Mouse (Mus musculus): ENCODE data around the gene Dusp7. TPM values are rescaled to one million over a fixed set of nuclear protein-coding genes. Genes with fewer than 3 reads are reported as not detected.

Dusp7 gene
- polyA plus RNA-seq, 2 experiments, result 73.0 to 130 TPM

GRCm38 (mm10) chr9:106328068-106328610, 40.3 kb upstream of the Dusp7 start:
- Histone ChIP-seq H3K9me3 (ENCODE audit: control insufficient read depth, low read length) (no peaks in the 10 kb centered on the region), H3K36me3 (ENCODE audit: control insufficient read depth, insufficient read depth, low read length) (no peaks in the 10 kb centered on the region), H3K27me3 (ENCODE audit: control insufficient read depth, insufficient read depth, low read length) (no peaks in the 10 kb centered on the region), H3K4me1 (ENCODE audit: control insufficient read depth, insufficient read depth, low read length) (peaks cover 42% of the 10 kb centered on the region), H3K9ac (ENCODE audit: low read depth, low read length, severe bottlenecking) (no peak overlapping the region), H3K27ac (replicated peaks; ENCODE audit: low read depth, low read length) (peak overlapping the region; percentile 75), H3K4me3 (replicated peaks; ENCODE audit: low read length) (no peak overlapping the region), H3K4me2 (replicated peaks; ENCODE audit: low read depth, low read length, severe bottlenecking) (no peak overlapping the region)
- no peak for DNase-seq (ENCODE audit: low spot score)
- no peak for TF ChIP-seq POLR2A (IDR thresholded peaks at IDR 0.05; ENCODE audit: borderline replicate concordance, extremely low read depth, insufficient read depth, insufficient read length)
- 77% methylated on average over 7 of the region's 7 CpGs for WGBS
- ATAC-seq (ENCODE audit: low FRiP score, low read depth), result no peak

GRCm38 (mm10) chr9:106328772-106329511, 39.5 kb upstream of the Dusp7 start:
- peak overlapping the region; percentile 75 for H3K27ac ChIP-seq (replicated peaks; ENCODE audit: low read depth, low read length)
- DNase-seq (ENCODE audit: low spot score), result peak; percentile 61
- no peaks in the 10 kb centered on the region for H3K9me3 ChIP-seq (ENCODE audit: control insufficient read depth, low read length)
- H3K4me1 ChIP-seq (ENCODE audit: control insufficient read depth, insufficient read depth, low read length), result peaks cover 39% of the 10 kb centered on the region
- no peaks in the 10 kb centered on the region for H3K27me3 ChIP-seq (ENCODE audit: control insufficient read depth, insufficient read depth, low read length)
- ATAC-seq (ENCODE audit: low FRiP score, low read depth), result peak; percentile 63
- no peak overlapping the region for H3K9ac ChIP-seq (ENCODE audit: low read depth, low read length, severe bottlenecking)
- H3K4me3 ChIP-seq (replicated peaks; ENCODE audit: low read length), result no peak overlapping the region
- H3K36me3 ChIP-seq (ENCODE audit: control insufficient read depth, insufficient read depth, low read length), result no peaks in the 10 kb centered on the region
- no peak for TF ChIP-seq POLR2A (IDR thresholded peaks at IDR 0.05; ENCODE audit: borderline replicate concordance, extremely low read depth, insufficient read depth, insufficient read length)
- 60% methylated on average over 5 of the region's 5 CpGs for WGBS
- 0 out of 2 replicates have a peak overlapping the region, but pooled peaks have one; percentile 13 for H3K4me2 ChIP-seq (replicated peaks; ENCODE audit: low read depth, low read length, severe bottlenecking)

- Histone ChIP-seq H3K4me3 (replicated peaks; ENCODE audit: low read length) (no peak overlapping the region), H3K4me1 (ENCODE audit: control insufficient read depth, insufficient read depth, low read length) (peaks cover 44% of the 10 kb centered on the region), H3K27ac (replicated peaks; ENCODE audit: low read depth, low read length) (no peak overlapping the region), H3K36me3 (ENCODE audit: control insufficient read depth, insufficient read depth, low read length) (no peaks in the 10 kb centered on the region), H3K9me3 (ENCODE audit: control insufficient read depth, low read length) (no peaks in the 10 kb centered on the region), H3K9ac (ENCODE audit: low read depth, low read length, severe bottlenecking) (no peak overlapping the region), H3K4me2 (replicated peaks; ENCODE audit: low read depth, low read length, severe bottlenecking) (no peak overlapping the region), H3K27me3 (ENCODE audit: control insufficient read depth, insufficient read depth, low read length) (no peaks in the 10 kb centered on the region)
- DNase-seq (ENCODE audit: low spot score), result no peak
- TF ChIP-seq POLR2A (IDR thresholded peaks at IDR 0.05; ENCODE audit: borderline replicate concordance, extremely low read depth, insufficient read depth, insufficient read length), result no peak
- ATAC-seq (ENCODE audit: low FRiP score, low read depth), result no peak
- 83% methylated on average over 3 of the region's 3 CpGs for WGBS
These were observed 35.7 kb upstream of the Dusp7 start for GRCm38 (mm10) chr9:106332746-106333145.

DNA sequence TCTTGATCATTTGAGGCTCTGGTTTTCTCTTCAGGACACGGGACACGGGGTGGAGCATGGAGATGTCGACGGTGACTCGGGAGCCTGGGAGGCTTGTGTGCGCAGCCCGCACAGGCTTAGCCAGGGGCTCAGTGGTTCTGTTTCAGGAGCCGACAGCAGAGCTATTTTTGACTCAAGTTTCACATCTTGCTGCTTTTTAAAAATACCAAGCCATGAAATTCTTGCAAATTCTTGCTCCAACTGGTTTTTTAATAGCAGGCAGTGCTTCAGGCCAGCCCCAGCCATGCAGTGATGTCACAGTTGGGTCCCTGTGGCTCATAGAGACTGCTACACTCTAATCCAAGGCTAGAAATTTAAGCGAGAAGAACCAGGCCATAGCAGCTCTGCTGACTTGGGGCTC, 30.8 kb upstream of the Dusp7 start:
- H3K36me3 ChIP-seq (ENCODE audit: control insufficient read depth, insufficient read depth, low read length), result no peaks in the 10 kb centered on the region
- H3K4me3 ChIP-seq (replicated peaks; ENCODE audit: low read length), result no peak overlapping the region
- peak; percentile 74 for DNase-seq (ENCODE audit: low spot score)
- WGBS, result 22% methylated on average over 9 of the region's 9 CpGs
- peaks cover 58% of the 10 kb centered on the region for H3K4me1 ChIP-seq (ENCODE audit: control insufficient read depth, insufficient read depth, low read length)
- H3K9me3 ChIP-seq (ENCODE audit: control insufficient read depth, low read length), result no peaks in the 10 kb centered on the region
- ATAC-seq (ENCODE audit: low FRiP score, low read depth), result peak; percentile 64
- peak overlapping the region; percentile 93 for H3K27ac ChIP-seq (replicated peaks; ENCODE audit: low read depth, low read length)
- H3K27me3 ChIP-seq (ENCODE audit: control insufficient read depth, insufficient read depth, low read length), result no peaks in the 10 kb centered on the region
- no peak overlapping the region for H3K4me2 ChIP-seq (replicated peaks; ENCODE audit: low read depth, low read length, severe bottlenecking)
- peak overlapping the region; percentile 34; the same call in 1 of the 2 replicates for H3K9ac ChIP-seq (ENCODE audit: low read depth, low read length, severe bottlenecking)
- TF ChIP-seq POLR2A (IDR thresholded peaks at IDR 0.05; ENCODE audit: borderline replicate concordance, extremely low read depth, insufficient read depth, insufficient read length), result no peak

GRCm38 (mm10) chr9:106338462-106339172, 29.8 kb upstream of the Dusp7 start:
- peak; percentile 24 for ATAC-seq (ENCODE audit: low FRiP score, low read depth)
- WGBS, result 12% methylated on average over 10 of the region's 10 CpGs

More at GRCm38 (mm10) chr9:106338462-106339172, 29.8 kb upstream of the Dusp7 start:
- H3K9me3 ChIP-seq (ENCODE audit: control insufficient read depth, low read length), result no peaks in the 10 kb centered on the region
- no peak overlapping the region for H3K4me3 ChIP-seq (replicated peaks; ENCODE audit: low read length)
- 0 out of 2 replicates have a peak overlapping the region, but pooled peaks have one; percentile 2 for H3K4me2 ChIP-seq (replicated peaks; ENCODE audit: low read depth, low read length, severe bottlenecking)
- no peak for TF ChIP-seq POLR2A (IDR thresholded peaks at IDR 0.05; ENCODE audit: borderline replicate concordance, extremely low read depth, insufficient read depth, insufficient read length)
- H3K9ac ChIP-seq (ENCODE audit: low read depth, low read length, severe bottlenecking), result peak overlapping the region; percentile 31
- H3K4me1 ChIP-seq (ENCODE audit: control insufficient read depth, insufficient read depth, low read length), result peaks cover 58% of the 10 kb centered on the region
- no peaks in the 10 kb centered on the region for H3K36me3 ChIP-seq (ENCODE audit: control insufficient read depth, insufficient read depth, low read length)
- no peaks in the 10 kb centered on the region for H3K27me3 ChIP-seq (ENCODE audit: control insufficient read depth, insufficient read depth, low read length)
- peak; percentile 62 for DNase-seq (ENCODE audit: low spot score)
- H3K27ac ChIP-seq (replicated peaks; ENCODE audit: low read depth, low read length), result peak overlapping the region; percentile 93
